Mouse (Mus musculus) kidney, postnatal 36 days (tissue): ENCODE measurements around the gene Sgce.

Experiments
- DNase-seq, 2 experiments: peaks; one replicate each; pipeline ENCODE4 v3.0.0; 2021 to 2022; ENCODE audit warnings: mixed read lengths in 2 of 2

Sgce gene

DNA sequence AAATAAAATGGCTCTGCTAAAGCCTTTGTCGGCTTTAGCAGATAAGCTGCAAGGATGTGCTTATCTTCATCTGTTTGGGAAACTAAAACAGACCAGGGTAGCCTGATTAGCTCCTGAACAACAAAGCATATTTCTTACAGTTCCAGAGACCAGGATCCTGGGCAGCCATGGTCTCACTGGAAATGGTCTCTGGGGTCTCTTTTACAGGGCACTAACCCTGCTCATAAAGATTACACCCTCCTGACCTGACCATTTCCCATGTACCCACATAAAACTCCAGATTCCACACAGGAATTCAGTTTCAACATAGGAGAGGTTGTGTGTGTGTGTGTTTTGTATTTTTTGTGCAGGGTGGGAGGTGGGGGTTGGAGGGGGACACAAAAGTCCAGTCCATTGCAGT lies 112.2 kb downstream of the Sgce start:
- no peak for DNase-seq

DNA sequence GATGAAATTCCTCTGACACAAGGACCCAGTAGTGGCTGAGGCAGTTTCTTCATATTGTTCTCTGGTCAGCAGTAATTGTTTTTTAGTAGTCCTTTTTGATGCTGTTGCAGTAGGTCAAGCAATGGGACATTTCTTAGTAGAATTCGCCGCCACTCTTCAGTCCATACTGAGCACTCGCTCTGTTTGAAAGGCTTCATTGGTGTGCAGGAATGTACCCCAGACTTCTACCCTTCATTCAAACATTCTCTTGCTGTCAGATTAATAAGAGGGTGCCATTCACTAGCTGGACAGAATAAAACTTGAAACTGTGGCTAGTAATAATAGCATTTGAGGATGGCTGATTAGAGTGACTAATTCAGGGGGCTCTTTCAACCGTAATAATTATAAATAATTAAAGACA lies 113.8 kb downstream of the Sgce start:
- DNase-seq, result no peak

- no peak for DNase-seq
Measured at GRCm38 (mm10) chr6:4631464-4631863, 115.5 kb downstream of the Sgce start.
